Mouse (Mus musculus): ENCODE measurements around the gene Samd8. TPM values are rescaled to one million over a fixed set of nuclear protein-coding genes. Genes with fewer than 3 reads are reported as not detected.

Samd8 gene
- total RNA-seq, 1 experiment = 31.4 TPM

DNA sequence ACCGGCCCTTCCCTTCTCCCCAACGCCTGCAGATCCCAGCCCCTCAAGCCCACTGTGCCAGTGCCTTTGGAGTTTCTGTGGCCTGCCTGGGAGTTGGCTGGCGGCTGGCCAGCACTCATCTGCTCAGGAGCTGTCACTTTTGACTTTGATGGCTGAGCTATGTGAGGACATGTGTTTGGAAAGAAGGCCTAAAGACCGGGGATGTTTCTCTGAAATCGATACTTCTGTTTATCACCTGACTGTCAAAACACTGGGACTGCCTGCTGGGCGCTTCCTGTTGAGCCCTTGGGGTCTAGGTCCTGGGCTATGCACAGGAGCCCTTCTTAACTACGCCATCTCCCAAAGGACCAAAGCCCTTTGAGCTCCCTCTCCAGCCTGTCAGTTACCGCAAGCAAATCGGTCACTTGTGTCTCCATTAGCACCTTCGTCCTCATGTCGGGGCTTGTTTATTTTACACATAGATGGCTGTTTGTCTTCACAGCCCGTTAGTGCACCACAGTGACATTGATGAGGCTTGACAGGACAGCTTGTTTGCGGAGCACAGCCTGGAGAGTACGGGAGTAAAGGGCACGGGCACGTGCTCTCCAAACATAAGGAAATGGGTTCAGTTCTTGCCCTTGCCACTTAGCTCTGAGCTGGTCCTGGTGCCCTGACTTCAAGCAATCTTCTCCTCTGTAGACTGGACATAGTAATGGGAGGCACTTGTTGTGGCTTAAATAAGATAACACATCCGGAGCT is 30.5 kb upstream of the Samd8 start:
- H3K9me3 ChIP-seq (ENCODE audit: control insufficient read depth, insufficient read depth, low read depth, low read length) = no peaks in the 10 kb centered on the region
- H3K36me3 ChIP-seq (ENCODE audit: control insufficient read depth, insufficient read depth, low read length, poor library complexity, severe bottlenecking) = no peaks in the 10 kb centered on the region
- TF ChIP-seq ZNF384 (IDR thresholded peaks at IDR 0.05; ENCODE audit: low read depth, low read length) (no peak), CHD2 (IDR thresholded peaks at IDR 0.05; ENCODE audit: low read depth, low read length) (no peak), ZC3H11A (IDR thresholded peaks at IDR 0.05; ENCODE audit: borderline replicate concordance, low read depth, low read length) (no peak), MAFK (IDR thresholded peaks at IDR 0.05; ENCODE audit: insufficient read depth, low read depth, low read length) (no peak), HCFC1 (IDR thresholded peaks at IDR 0.05; ENCODE audit: borderline replicate concordance, insufficient read depth, low read length) (no peak)
- no peak overlapping the region for H3K9ac ChIP-seq (ENCODE audit: insufficient read depth, low read depth, low read length, poor library complexity, severe bottlenecking)
- in situ Hi-C loops (cut with MboI; ENCODE audit: low sequenced_read_pairs in 2 of 2, unreplicated experiment in 2 of 2) = no loop called here
- H3K4me3 ChIP-seq (ENCODE audit: insufficient read depth in 1 of 2, low read depth in 1 of 2, low read length in 2 of 2, poor library complexity in 1 of 2, severe bottlenecking in 1 of 2) = no peak overlapping the region
- H3K4me1 ChIP-seq (ENCODE audit: control insufficient read depth in 2 of 2, insufficient read depth in 2 of 2, low read length in 2 of 2, poor library complexity in 1 of 2) = no peaks in the 10 kb centered on the region
- H3K27ac ChIP-seq (ENCODE audit: insufficient read depth, low read depth, low read length, poor library complexity, severe bottlenecking) = no peak overlapping the region
- DNase-seq (ENCODE audit: low read depth, low spot score) = no peak

DNA sequence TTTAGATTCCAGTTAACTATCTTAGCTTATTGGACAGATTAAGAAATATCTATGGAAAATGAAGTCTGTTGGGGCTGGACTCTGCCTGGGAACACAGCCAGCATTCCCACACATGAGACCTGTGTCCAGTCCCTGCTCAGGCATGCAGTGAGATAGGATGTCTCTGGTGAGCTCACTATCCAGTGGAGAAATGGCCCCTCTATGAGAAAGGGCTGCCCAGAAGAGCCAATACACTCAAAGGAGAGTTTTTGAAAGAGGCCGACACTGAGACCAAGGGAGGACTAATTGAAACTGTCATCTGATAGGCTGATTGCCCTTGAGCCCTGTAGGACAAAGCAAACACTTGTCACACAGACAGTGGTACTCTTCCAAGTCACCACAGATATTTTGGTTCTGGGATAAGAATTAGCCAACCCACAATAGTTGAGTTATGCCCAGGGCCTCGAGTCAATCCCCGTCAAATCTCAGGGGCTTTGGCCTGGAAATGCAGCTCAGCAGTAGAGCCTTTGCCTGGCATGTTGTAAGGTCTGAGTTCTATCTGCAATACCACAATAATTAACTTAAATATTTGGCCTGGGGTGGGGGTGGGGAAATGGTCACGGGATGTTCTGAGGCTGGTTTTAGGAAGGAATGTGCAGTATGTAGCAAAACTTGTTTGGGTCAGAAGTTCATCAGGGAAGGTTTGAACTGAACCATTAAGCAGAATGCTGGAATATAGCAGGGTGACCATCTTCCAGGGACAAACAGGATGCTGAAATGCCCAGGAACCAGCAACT is 29.7 kb upstream of the Samd8 start:
- no peak overlapping the region for H3K4me3 ChIP-seq (ENCODE audit: insufficient read depth in 1 of 2, low read depth in 1 of 2, low read length in 2 of 2, poor library complexity in 1 of 2, severe bottlenecking in 1 of 2)
- no peaks in the 10 kb centered on the region for H3K4me1 ChIP-seq (ENCODE audit: control insufficient read depth in 2 of 2, insufficient read depth in 2 of 2, low read length in 2 of 2, poor library complexity in 1 of 2)
- no peak overlapping the region for H3K27ac ChIP-seq (ENCODE audit: insufficient read depth, low read depth, low read length, poor library complexity, severe bottlenecking)
- no peaks in the 10 kb centered on the region for H3K36me3 ChIP-seq (ENCODE audit: control insufficient read depth, insufficient read depth, low read length, poor library complexity, severe bottlenecking)
- no peak overlapping the region for H3K9ac ChIP-seq (ENCODE audit: insufficient read depth, low read depth, low read length, poor library complexity, severe bottlenecking)
- DNase-seq (ENCODE audit: low read depth, low spot score) = no peak
- in situ Hi-C loops (cut with MboI; ENCODE audit: low sequenced_read_pairs in 2 of 2, unreplicated experiment in 2 of 2) = no loop called here
- TF ChIP-seq ZNF384 (IDR thresholded peaks at IDR 0.05; ENCODE audit: low read depth, low read length) = no peak
- no peaks in the 10 kb centered on the region for H3K9me3 ChIP-seq (ENCODE audit: control insufficient read depth, insufficient read depth, low read depth, low read length)

DNA sequence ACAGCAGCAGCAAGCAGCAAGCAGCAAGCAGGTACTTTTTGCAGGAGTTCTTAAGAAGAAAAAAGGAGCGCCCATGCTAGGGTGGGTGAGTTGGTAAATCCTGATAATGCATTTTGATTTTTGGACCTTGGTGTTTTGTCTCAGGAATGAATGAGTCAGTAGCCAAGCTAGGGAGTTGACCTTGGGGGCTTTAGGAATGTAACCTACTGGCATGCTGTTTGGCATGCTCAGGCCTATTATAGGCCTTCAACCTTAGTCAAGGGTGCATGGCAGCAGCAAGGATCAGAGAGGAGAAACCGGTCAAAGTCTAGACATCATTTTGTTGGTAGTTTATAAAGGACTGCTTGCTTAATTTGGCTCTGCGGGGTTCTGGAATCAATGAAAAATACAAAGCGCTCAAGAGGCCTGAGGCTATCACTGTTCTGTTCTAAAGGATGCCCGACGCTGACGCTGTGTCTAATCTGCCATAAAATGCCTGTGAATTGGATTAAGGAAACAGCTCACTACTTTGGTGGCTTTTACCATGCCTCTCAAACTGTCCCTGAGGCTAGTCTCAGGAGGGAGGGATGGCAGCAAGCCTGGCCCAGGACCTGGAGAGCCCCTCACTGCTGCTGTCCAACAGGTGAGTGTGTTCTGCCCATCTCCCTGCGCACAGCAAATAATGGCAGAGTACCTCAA is 28.2 kb upstream of the Samd8 start:
- no peak overlapping the region for H3K27ac ChIP-seq (ENCODE audit: insufficient read depth, low read depth, low read length, poor library complexity, severe bottlenecking)
- H3K9me3 ChIP-seq (ENCODE audit: control insufficient read depth, insufficient read depth, low read depth, low read length) = no peaks in the 10 kb centered on the region
- DNase-seq (ENCODE audit: low read depth, low spot score) = no peak
- H3K4me3 ChIP-seq (ENCODE audit: insufficient read depth in 1 of 2, low read depth in 1 of 2, low read length in 2 of 2, poor library complexity in 1 of 2, severe bottlenecking in 1 of 2) = no peak overlapping the region
- no peak overlapping the region for H3K9ac ChIP-seq (ENCODE audit: insufficient read depth, low read depth, low read length, poor library complexity, severe bottlenecking)
- in situ Hi-C loops (cut with MboI; ENCODE audit: low sequenced_read_pairs in 2 of 2, unreplicated experiment in 2 of 2) = no loop called here
- no peak for TF ChIP-seq ZC3H11A (IDR thresholded peaks at IDR 0.05; ENCODE audit: borderline replicate concordance, low read depth, low read length)
- TF ChIP-seq HCFC1 (IDR thresholded peaks at IDR 0.05; ENCODE audit: borderline replicate concordance, insufficient read depth, low read length) = no peak
- no peak for TF ChIP-seq CHD2 (IDR thresholded peaks at IDR 0.05; ENCODE audit: low read depth, low read length)
- TF ChIP-seq MAFK (IDR thresholded peaks at IDR 0.05; ENCODE audit: insufficient read depth, low read depth, low read length) = no peak
- no peak for TF ChIP-seq ZNF384 (IDR thresholded peaks at IDR 0.05; ENCODE audit: low read depth, low read length)
- H3K36me3 ChIP-seq (ENCODE audit: control insufficient read depth, insufficient read depth, low read length, poor library complexity, severe bottlenecking) = no peaks in the 10 kb centered on the region
- no peaks in the 10 kb centered on the region for H3K4me1 ChIP-seq (ENCODE audit: control insufficient read depth in 2 of 2, insufficient read depth in 2 of 2, low read length in 2 of 2, poor library complexity in 1 of 2)

DNA sequence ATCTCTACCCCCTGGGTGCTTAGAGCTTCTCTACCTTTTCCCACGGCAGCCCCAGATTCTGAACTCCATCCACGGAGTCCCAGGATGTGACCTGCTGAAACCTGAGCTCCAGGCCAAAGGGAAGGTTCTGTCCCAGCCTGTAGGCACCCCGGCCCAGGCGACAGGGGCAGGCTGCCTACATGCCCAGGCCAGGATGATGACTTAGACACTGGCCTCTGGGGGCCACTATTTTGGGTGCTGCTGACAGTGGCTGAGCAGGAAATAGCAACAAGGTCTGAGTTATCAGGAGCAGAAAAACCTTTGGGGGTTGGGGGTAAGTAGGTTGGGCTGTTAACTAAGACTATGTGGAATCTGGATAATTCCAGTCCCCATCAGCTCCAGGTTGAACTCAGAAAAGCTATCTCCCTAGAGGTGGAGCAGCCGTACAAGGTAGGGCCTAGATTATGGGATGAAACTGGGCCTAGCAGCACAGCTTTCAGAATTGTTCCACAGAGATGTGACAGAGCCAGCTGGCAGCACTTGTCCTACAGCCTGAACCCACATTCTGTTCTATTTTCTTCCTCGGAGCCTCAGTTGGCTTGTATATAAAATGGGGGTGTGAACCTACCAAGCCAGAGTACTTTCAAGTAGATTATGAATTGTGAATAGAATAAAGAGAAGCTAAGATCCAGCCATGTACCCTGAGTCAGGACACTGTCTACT is 21.1 kb upstream of the Samd8 start:
- Histone ChIP-seq H3K4me3 (ENCODE audit: insufficient read depth in 1 of 2, low read depth in 1 of 2, low read length in 2 of 2, poor library complexity in 1 of 2, severe bottlenecking in 1 of 2) (no peak overlapping the region), H3K36me3 (ENCODE audit: control insufficient read depth, insufficient read depth, low read length, poor library complexity, severe bottlenecking) (no peaks in the 10 kb centered on the region), H3K9me3 (ENCODE audit: control insufficient read depth, insufficient read depth, low read depth, low read length) (no peaks in the 10 kb centered on the region), H3K27ac (ENCODE audit: insufficient read depth, low read depth, low read length, poor library complexity, severe bottlenecking) (no peak overlapping the region), H3K4me1 (ENCODE audit: control insufficient read depth in 2 of 2, insufficient read depth in 2 of 2, low read length in 2 of 2, poor library complexity in 1 of 2) (no peaks in the 10 kb centered on the region), H3K9ac (ENCODE audit: insufficient read depth, low read depth, low read length, poor library complexity, severe bottlenecking) (no peak overlapping the region)
- in situ Hi-C loops (cut with MboI; ENCODE audit: low sequenced_read_pairs in 2 of 2, unreplicated experiment in 2 of 2) = loop anchor here in 1 of 2 experiments (25.0 kb wide), 1 partner anchor 592 kb away; no protein-coding TSS in a partner anchor
- TF ChIP-seq HCFC1 (IDR thresholded peaks at IDR 0.05; ENCODE audit: borderline replicate concordance, insufficient read depth, low read length) (no peak), MAFK (IDR thresholded peaks at IDR 0.05; ENCODE audit: insufficient read depth, low read depth, low read length) (no peak), CHD2 (IDR thresholded peaks at IDR 0.05; ENCODE audit: low read depth, low read length) (no peak), ZNF384 (IDR thresholded peaks at IDR 0.05; ENCODE audit: low read depth, low read length) (no peak), ZC3H11A (IDR thresholded peaks at IDR 0.05; ENCODE audit: borderline replicate concordance, low read depth, low read length) (no peak)
- no peak for DNase-seq (ENCODE audit: low read depth, low spot score)

Data from ES-E14 (cell line).